Mouse (Mus musculus) heart, embryonic 10.5 days (tissue): ENCODE data around the gene Fam173b. TPM values are rescaled to one million over a fixed set of nuclear protein-coding genes. Genes with fewer than 3 reads are reported as not detected.

ENCODE experiments used
- DNase-seq: peaks from one replicate; pipeline ENCODE4 v3.0.0-alpha.2; 2017; ENCODE audit warnings: low spot score
- H3K27ac ChIP-seq: fragments of 300-500 bp; sonication (generic); 2 replicates; pipeline ENCODE4 v1.5.1; 2016; ENCODE audit warnings: mild to moderate bottlenecking
- H3K27me3 ChIP-seq: fragments of 300-500 bp; sonication (generic); 2 replicates; pipeline ENCODE4 v1.6.1; 2016; ENCODE audit warnings: mild to moderate bottlenecking; ENCODE audit not compliant: poor library complexity, insufficient read depth, severe bottlenecking
- H3K36me3 ChIP-seq: fragments of 300-500 bp; sonication (generic); 2 replicates; pipeline ENCODE4 v1.6.1; 2016; ENCODE audit warnings: mild to moderate bottlenecking, moderate library complexity
- H3K4me1 ChIP-seq: fragments of 300-500 bp; sonication (generic); 2 replicates; pipeline ENCODE4 v1.6.1; 2016; ENCODE audit warnings: mild to moderate bottlenecking
- H3K4me3 ChIP-seq: fragments of 300-500 bp; sonication (generic); 2 replicates; pipeline ENCODE4 v1.5.1; 2016; ENCODE audit warnings: mild to moderate bottlenecking, moderate library complexity
- H3K9me3 ChIP-seq: fragments of 300-500 bp; sonication (generic); 2 replicates; pipeline ENCODE4 v1.6.1; 2016; ENCODE audit warnings: mild to moderate bottlenecking, moderate library complexity
- WGBS: fragments of 180-500 bp; shearing (Covaris S2); methylation state at CpG from one replicate; pipeline ENCODE4 v1.1.7; 2016; 5-methylcytosine and 5-hydroxymethylcytosine counted together
- polyA plus RNA-seq: library from polyadenylated mRNA; unstranded; fragments of >200 nt; fragmentation: Nextera tagmentation; extraction: Ambion mirVana; gene quantifications from 2 replicates; pipeline ENCODE4 v1.2.1, GENCODE M21; 2016

Gene Fam173b
- polyA plus RNA-seq, result 15.9 and 16.1 TPM in 2 replicates

GRCm38 (mm10) chr15:31601646-31602374 lies at the start of gene Fam173b, which contains the start of gene Cct5:
TSS of gene Fam173b (plus strand) at chr15:31601852.
TSS of gene Cct5 (minus strand) at chr15:31601804.
- H3K9me3 ChIP-seq, result no peaks in the 10 kb centered on the region
- H3K27ac ChIP-seq, result peak within 1 kb of the TSS; percentile 97
- H3K4me3 ChIP-seq, result peak within 1 kb of the TSS; percentile 93
- no peaks in the 10 kb centered on the region for H3K27me3 ChIP-seq
- peaks cover 24% of the 10 kb centered on the region for H3K4me1 ChIP-seq
- under 1% methylated on average over 63 of the region's 63 CpGs for WGBS
- peaks cover 12% of the 10 kb centered on the region for H3K36me3 ChIP-seq
- peak; percentile 99 for DNase-seq

- no peaks in the 10 kb centered on the region for H3K27me3 ChIP-seq
- H3K27ac ChIP-seq, result no peak overlapping the region
- no peaks in the 10 kb centered on the region for H3K4me1 ChIP-seq
- DNase-seq, result no peak
- 88% methylated on average over 2 of the region's 2 CpGs for WGBS
- H3K4me3 ChIP-seq, result no peak overlapping the region
- H3K9me3 ChIP-seq, result no peaks in the 10 kb centered on the region
- H3K36me3 ChIP-seq, result no peaks in the 10 kb centered on the region
Measured at GRCm38 (mm10) chr15:31554855-31555254, 46.8 kb upstream of the Fam173b start.

- DNase-seq, result no peak
- Histone ChIP-seq H3K4me3 (no peak overlapping the region), H3K27ac (no peak overlapping the region), H3K36me3 (no peaks in the 10 kb centered on the region), H3K9me3 (no peaks in the 10 kb centered on the region), H3K4me1 (peaks cover 11% of the 10 kb centered on the region), H3K27me3 (no peaks in the 10 kb centered on the region)
- 82% methylated on average over 6 of the region's 6 CpGs for WGBS
Measured at GRCm38 (mm10) chr15:31561390-31561789, 40.3 kb upstream of the Fam173b start.

GRCm38 (mm10) chr15:31561976-31562375 lies 39.7 kb upstream of the Fam173b start:
- DNase-seq, result no peak
- WGBS, result 89% methylated on average over 4 of the region's 4 CpGs
- no peaks in the 10 kb centered on the region for H3K9me3 ChIP-seq
- H3K27ac ChIP-seq, result no peak overlapping the region
- H3K4me3 ChIP-seq, result no peak overlapping the region
- H3K27me3 ChIP-seq, result no peaks in the 10 kb centered on the region
- peaks cover 11% of the 10 kb centered on the region for H3K4me1 ChIP-seq
- H3K36me3 ChIP-seq, result no peaks in the 10 kb centered on the region

GRCm38 (mm10) chr15:31562847-31563246 lies 38.8 kb upstream of the Fam173b start:
- 31% methylated on average over 8 of the region's 8 CpGs for WGBS
- no peak overlapping the region for H3K4me3 ChIP-seq
- no peaks in the 10 kb centered on the region for H3K36me3 ChIP-seq
- DNase-seq, result no peak
- H3K27me3 ChIP-seq, result no peaks in the 10 kb centered on the region
- H3K4me1 ChIP-seq, result peaks cover 11% of the 10 kb centered on the region
- H3K27ac ChIP-seq, result no peak overlapping the region
- no peaks in the 10 kb centered on the region for H3K9me3 ChIP-seq

GRCm38 (mm10) chr15:31563577-31564546 lies 37.8 kb upstream of the Fam173b start:
- no peak overlapping the region for H3K4me3 ChIP-seq
- 56% methylated on average over 19 of the region's 19 CpGs for WGBS
- H3K36me3 ChIP-seq, result no peaks in the 10 kb centered on the region
- no peaks in the 10 kb centered on the region for H3K27me3 ChIP-seq
- H3K4me1 ChIP-seq, result peaks cover 19% of the 10 kb centered on the region
- DNase-seq, result no peak
- H3K27ac ChIP-seq, result peak overlapping the region; percentile 66
- H3K9me3 ChIP-seq, result no peaks in the 10 kb centered on the region

- H3K27ac ChIP-seq, result no peak within 1 kb of the TSS
- H3K4me1 ChIP-seq, result peaks cover 27% of the 10 kb centered on the region
- H3K9me3 ChIP-seq, result no peaks in the 10 kb centered on the region
- no peaks in the 10 kb centered on the region for H3K27me3 ChIP-seq
- DNase-seq, result no peak
- H3K4me3 ChIP-seq, result no peak within 1 kb of the TSS
- no peaks in the 10 kb centered on the region for H3K36me3 ChIP-seq
- 85% methylated on average over 5 of the region's 5 CpGs for WGBS
Measured at GRCm38 (mm10) chr15:31565184-31565583, 36.5 kb upstream of the Fam173b start, which contains the start of gene Cmbl. TSS of gene Cmbl (plus strand) at chr15:31565389.

GRCm38 (mm10) chr15:31565786-31566185 lies 35.9 kb upstream of the Fam173b start:
- WGBS, result 77% methylated on average over 1 of the region's 1 CpGs

GRCm38 (mm10) chr15:31567431-31567830 lies 34.2 kb upstream of the Fam173b start:
- WGBS, result 57% methylated on average over 7 of the region's 7 CpGs
- H3K27me3 ChIP-seq, result no peaks in the 10 kb centered on the region
- no peaks in the 10 kb centered on the region for H3K9me3 ChIP-seq

More at GRCm38 (mm10) chr15:31565786-31566185, 35.9 kb upstream of the Fam173b start:
- Histone ChIP-seq H3K4me3 (no peak overlapping the region), H3K27me3 (no peaks in the 10 kb centered on the region), H3K9me3 (no peaks in the 10 kb centered on the region), H3K4me1 (peaks cover 27% of the 10 kb centered on the region), H3K27ac (no peak overlapping the region), H3K36me3 (no peaks in the 10 kb centered on the region)
- no peak for DNase-seq

GRCm38 (mm10) chr15:31568581-31568996 lies 33.1 kb upstream of the Fam173b start:
- H3K27ac ChIP-seq, result peak overlapping the region; percentile 50
- H3K27me3 ChIP-seq, result no peaks in the 10 kb centered on the region
- H3K9me3 ChIP-seq, result no peaks in the 10 kb centered on the region
- H3K4me3 ChIP-seq, result peak overlapping the region; percentile 30
- 10% methylated on average over 12 of the region's 12 CpGs for WGBS
- peak; percentile 89 for DNase-seq
- H3K4me1 ChIP-seq, result peaks cover 20% of the 10 kb centered on the region
- H3K36me3 ChIP-seq, result no peaks in the 10 kb centered on the region

More at GRCm38 (mm10) chr15:31567431-31567830, 34.2 kb upstream of the Fam173b start:
- H3K4me1 ChIP-seq, result peaks cover 27% of the 10 kb centered on the region
- no peak for DNase-seq
- H3K36me3 ChIP-seq, result no peaks in the 10 kb centered on the region
- H3K27ac ChIP-seq, result no peak overlapping the region
- H3K4me3 ChIP-seq, result no peak overlapping the region

GRCm38 (mm10) chr15:31569325-31570022 lies 32.2 kb upstream of the Fam173b start:
- WGBS, result 73% methylated on average over 9 of the region's 9 CpGs

GRCm38 (mm10) chr15:31570959-31571358 lies 30.7 kb upstream of the Fam173b start:
- no peaks in the 10 kb centered on the region for H3K27me3 ChIP-seq
- no peak overlapping the region for H3K27ac ChIP-seq
- no peaks in the 10 kb centered on the region for H3K9me3 ChIP-seq
- no peaks in the 10 kb centered on the region for H3K36me3 ChIP-seq
- 88% methylated on average over 8 of the region's 8 CpGs for WGBS
- no peak overlapping the region for H3K4me3 ChIP-seq
- H3K4me1 ChIP-seq, result peaks cover 16% of the 10 kb centered on the region
- no peak for DNase-seq

More at GRCm38 (mm10) chr15:31569325-31570022, 32.2 kb upstream of the Fam173b start:
- Histone ChIP-seq H3K27ac (no peak overlapping the region), H3K4me3 (0 out of 2 replicates have a peak overlapping the region, but pooled peaks have one; percentile 30), H3K36me3 (no peaks in the 10 kb centered on the region), H3K4me1 (peaks cover 16% of the 10 kb centered on the region), H3K27me3 (no peaks in the 10 kb centered on the region), H3K9me3 (no peaks in the 10 kb centered on the region)
- no peak for DNase-seq
